Comparison of ENCODE assay signal across 9 mouse cellular contexts in the genomic region with DNA sequence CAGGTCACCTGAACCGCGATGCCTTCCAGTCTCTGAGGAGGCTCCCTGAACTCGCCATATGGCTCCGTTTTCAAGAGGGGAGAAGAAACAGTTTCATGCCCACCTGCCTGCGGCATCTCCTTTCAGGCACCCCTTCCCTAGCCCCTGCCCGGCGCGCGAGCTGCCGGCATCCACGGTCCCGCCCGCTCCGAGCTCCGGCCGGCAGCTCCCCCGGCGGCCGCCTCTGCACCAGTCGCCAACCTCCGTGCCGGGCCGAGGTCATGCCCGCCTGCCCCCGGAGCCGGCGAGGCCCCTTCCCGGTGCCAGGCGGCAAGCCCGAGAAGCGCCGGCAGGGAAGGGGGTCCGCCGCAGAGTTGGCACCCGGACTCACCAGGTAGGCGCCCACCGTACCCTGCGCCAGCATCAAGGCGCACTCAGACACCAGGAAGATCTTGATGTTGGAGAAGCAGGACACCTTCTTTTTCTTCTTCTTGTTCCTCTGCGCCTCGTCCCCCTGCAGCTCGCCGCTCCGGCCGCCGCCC. TPM values are rescaled to one million over a fixed set of nuclear protein-coding genes. Genes with fewer than 3 reads are reported as not detected.
DNase-seq lines count a peak whose midpoint lies in the region; ATAC-seq lines count a peak whose summit lies in the region.
"Had no signal": no experiment of that assay in that cellular context is flagged by ENCODE, and none has a peak within 500 bp of the region (broad histone marks: within the 10 kb centered on the region; RNA-seq: fewer than 3 reads in every experiment).

No protein-coding gene starts in this region.

- no peaks in the 10 kb centered on the region for H3K36me3 ChIP-seq in intestine, embryonic 15.5 days
- H3K36me3 ChIP-seq in limb, embryonic 12.5 days: no peaks in the 10 kb centered on the region
- no peaks in the 10 kb centered on the region for H3K36me3 ChIP-seq in midbrain, embryonic 13.5 days
- no peaks in the 10 kb centered on the region for H3K36me3 ChIP-seq in stomach, embryonic 16.5 days (ENCODE audit: control insufficient read depth, insufficient read depth, low read length)

- peak overlapping the region; percentile 96 for H3K4me2 ChIP-seq in intestine, embryonic 15.5 days (replicated peaks)
- peak overlapping the region; percentile 96 for H3K4me2 ChIP-seq in limb, embryonic 12.5 days
- peak overlapping the region; percentile 80 for H3K4me2 ChIP-seq in midbrain, embryonic 13.5 days (replicated peaks)
- peak overlapping the region; percentile 99 for H3K4me2 ChIP-seq in stomach, embryonic 16.5 days (ENCODE audit: low read depth, low read length)

- H3K9ac ChIP-seq in intestine, embryonic 15.5 days: peak overlapping the region; percentile 76
- H3K9ac ChIP-seq in limb, embryonic 12.5 days (replicated peaks): peak overlapping the region; percentile 78
- H3K9ac ChIP-seq in midbrain, embryonic 13.5 days (replicated peaks): peak overlapping the region; percentile 88
- peak overlapping the region; percentile 80 for H3K9ac ChIP-seq in stomach, embryonic 16.5 days (ENCODE audit: low read length)

- WGBS in intestine, embryonic 15.5 days: under 1% methylated on average over 39 of the region's 46 CpGs
- WGBS in limb, embryonic 12.5 days: under 1% methylated on average over 45 of the region's 46 CpGs
- WGBS in midbrain, embryonic 13.5 days: under 1% methylated on average over 45 of the region's 46 CpGs
- WGBS in stomach, embryonic 16.5 days: under 1% methylated on average over 45 of the region's 46 CpGs

- 0 out of 2 replicates have a peak overlapping the region, but pooled peaks have one; percentile 40 for H3K27ac ChIP-seq in intestine, embryonic 15.5 days
- H3K27ac ChIP-seq in limb, embryonic 12.5 days: no peak overlapping the region
- H3K27ac ChIP-seq in midbrain, embryonic 13.5 days: peak overlapping the region; percentile 91
- no peak overlapping the region for H3K27ac ChIP-seq in stomach, embryonic 16.5 days (ENCODE audit: low read length)

- H3K27me3 ChIP-seq in intestine, embryonic 15.5 days (replicated peaks): peaks cover 18% of the 10 kb centered on the region
- H3K27me3 ChIP-seq in limb, embryonic 12.5 days: peaks cover 42% of the 10 kb centered on the region
- peaks cover 29% of the 10 kb centered on the region for H3K27me3 ChIP-seq in midbrain, embryonic 13.5 days
- 0 out of 2 replicates have a peak, but pooled peaks cover 4% of the 10 kb centered on the region for H3K27me3 ChIP-seq in stomach, embryonic 16.5 days (ENCODE audit: control insufficient read depth, insufficient read depth, low read length)
- H3K27me3 ChIP-seq: CH12.LX had no signal

- peak overlapping the region; percentile 69 for H3K4me3 ChIP-seq in intestine, embryonic 15.5 days (replicated peaks)
- H3K4me3 ChIP-seq in limb, embryonic 12.5 days (replicated peaks): peak overlapping the region; percentile 70
- peak overlapping the region; percentile 77 for H3K4me3 ChIP-seq in midbrain, embryonic 13.5 days (replicated peaks)
- H3K4me3 ChIP-seq in stomach, embryonic 16.5 days (replicated peaks; ENCODE audit: low read length): peak overlapping the region; percentile 75

- peak; percentile 55 for ATAC-seq in intestine, embryonic 15.5 days
- 0 out of 2 replicates have a peak, but pooled peaks have one; percentile 16 for ATAC-seq in limb, embryonic 12.5 days (ENCODE audit: insufficient number of reproducible peaks, insufficient read depth, low FRiP score, low TSS enrichment, low read depth)
- ATAC-seq in midbrain, embryonic 13.5 days: peak; percentile 69
- peak; percentile 43; the same call in 1 of the 2 replicates for ATAC-seq in stomach, embryonic 16.5 days (ENCODE audit: insufficient read depth, low FRiP score)

- peak; percentile 36 for DNase-seq in left cerebral cortex, adult 11 months (ENCODE audit: low spot score)
- no peak for DNase-seq in left cerebral cortex, adult 8-10 months (ENCODE audit: low spot score in 2 of 2)
- DNase-seq in embryo, embryonic 10 days (ENCODE audit: low spot score): peak; percentile 36
- DNase-seq in gastrocnemius, postnatal 25 days: peak; percentile 59

- H3K9me3 ChIP-seq in intestine, embryonic 15.5 days: no peaks in the 10 kb centered on the region
- H3K9me3 ChIP-seq in limb, embryonic 12.5 days: no peaks in the 10 kb centered on the region
- no peaks in the 10 kb centered on the region for H3K9me3 ChIP-seq in midbrain, embryonic 13.5 days
- no peaks in the 10 kb centered on the region for H3K9me3 ChIP-seq in stomach, embryonic 16.5 days (replicated peaks; ENCODE audit: control insufficient read depth, low read length)

- peaks cover 9% of the 10 kb centered on the region for H3K4me1 ChIP-seq in intestine, embryonic 15.5 days (replicated peaks)
- H3K4me1 ChIP-seq in limb, embryonic 12.5 days (replicated peaks): peaks cover 15% of the 10 kb centered on the region; the same call in 1 of the 2 replicates
- peaks cover 43% of the 10 kb centered on the region for H3K4me1 ChIP-seq in midbrain, embryonic 13.5 days (replicated peaks)
- H3K4me1 ChIP-seq in stomach, embryonic 16.5 days (ENCODE audit: control insufficient read depth, insufficient read depth, low read length): 0 out of 2 replicates have a peak, but pooled peaks cover 2% of the 10 kb centered on the region

RNA-seq across cellular contexts. Expression of a gene that starts 0.5 kb away (rescaled TPM):
- total RNA-seq in left cerebral cortex, adult 8-10 months (2022): 10 to 100 TPM; 44.2 to 47.3 (median 44.9) TPM
- total RNA-seq in gastrocnemius, postnatal 25 days (2021): 10 to 100 TPM; 38.7 to 63.2 TPM
- polyA plus RNA-seq in intestine, embryonic 15.5 days (2015; fragmentation: Nextera tagmentation; extraction: Ambion mirVana): 7.3 and 8.1 TPM in 2 replicates
- 8.2 and 9.0 TPM in 2 replicates for polyA plus RNA-seq in limb, embryonic 12.5 days (2016; fragmentation: Nextera tagmentation; extraction: Ambion mirVana)
- 16.9 and 22.8 TPM in 2 replicates for polyA plus RNA-seq in midbrain, embryonic 13.5 days (2015; fragmentation: Nextera tagmentation; extraction: Ambion mirVana)
- polyA plus RNA-seq in stomach, embryonic 16.5 days (2015; fragmentation: Nextera tagmentation; extraction: Ambion mirVana): 9.1 and 10.7 TPM in 2 replicates

Comparison
In these comparisons a context has a peak if more than half of its experiments do, and no peak if none do; other contexts are left out.
1. DNase-seq: peak in left cerebral cortex, adult 11 months (single experiment), embryo, embryonic 10 days (single experiment) and gastrocnemius, postnatal 25 days (single experiment); none in left cerebral cortex, adult 8-10 months (0 of 2).
2. ATAC-seq: peak in every context shown above with its lines; median percentile 69 in midbrain, embryonic 13.5 days; 55 in intestine, embryonic 15.5 days; 43 in stomach, embryonic 16.5 days; 16 in limb, embryonic 12.5 days.
3. H3K27ac ChIP-seq: peak in intestine, embryonic 15.5 days (single experiment) and midbrain, embryonic 13.5 days (single experiment); none in limb, embryonic 12.5 days (single experiment) and stomach, embryonic 16.5 days (single experiment).
4. Peak in every context shown above with its lines, with median percentiles within 50 percentile points of each other: H3K4me2 ChIP-seq, H3K4me3 ChIP-seq and H3K9ac ChIP-seq.